Mouse (Mus musculus) CH12.LX (cell line): ENCODE data around the gene Golph3. TPM values are rescaled to one million over a fixed set of nuclear protein-coding genes. Genes with fewer than 3 reads are reported as not detected.

ENCODE experiments used
- DNase-seq: peaks from one replicate; pipeline ENCODE4 v3.0.0-alpha.2; 2013; ENCODE audit errors: extremely low read depth
- H3K27ac ChIP-seq: 2 replicates; pipeline ENCODE4 v1.5.1; 2012; ENCODE audit warnings: low read depth, mild to moderate bottlenecking, control low read depth, moderate library complexity; ENCODE audit not compliant: insufficient read depth
- H3K27me3 ChIP-seq: replicated peaks from 2 replicates; pipeline ENCODE3; 2012; ENCODE audit warnings: inconsistent platforms
- H3K36me3 ChIP-seq, 2 experiments: replicated peaks in 1 of 2; 2 replicates each; pipeline versions ENCODE3 to v1.6.1; 2012; ENCODE audit warnings: inconsistent platforms in 1 of 2, low read length in 1 of 2, mild to moderate bottlenecking in 1 of 2, mixed read lengths in 1 of 2, moderate library complexity in 1 of 2; ENCODE audit not compliant: control insufficient read depth in 1 of 2, insufficient read depth in 1 of 2
- H3K4me1 ChIP-seq, 2 experiments: 2 replicates each; pipeline ENCODE4 v1.6.1; 2012; ENCODE audit warnings: inconsistent platforms in 1 of 2, moderate library complexity in 1 of 2; ENCODE audit not compliant: insufficient read depth in 2 of 2, control insufficient read depth in 1 of 2
- H3K4me2 ChIP-seq: 2 replicates; pipeline ENCODE4 v1.6.1; 2012; ENCODE audit warnings: low read depth, mild to moderate bottlenecking, control low read depth; ENCODE audit not compliant: poor library complexity, insufficient read depth, severe bottlenecking
- H3K4me3 ChIP-seq, 3 experiments: fragments of 150-350 bp in 1 of 3; sonication (generic) in 1 of 3; replicated peaks in 1 of 3; 2 replicates each; pipeline versions ENCODE3 to v1.5.1; 2011 to 2012; ENCODE audit warnings: low read depth in 2 of 3, low read length in 2 of 3, mild to moderate bottlenecking in 2 of 3, moderate library complexity in 2 of 3, control low read depth in 1 of 3, improper control_type of control experiment in 1 of 3, inconsistent platforms in 1 of 3, mixed read lengths in 1 of 3; ENCODE audit not compliant: poor library complexity in 1 of 3
- H3K79me2 ChIP-seq: replicated peaks from 2 replicates; pipeline ENCODE4 v1.6.1; 2012; ENCODE audit warnings: mild to moderate bottlenecking, moderate library complexity; ENCODE audit not compliant: control insufficient read depth, poor library complexity, insufficient read depth, severe bottlenecking; ENCODE audit errors: extremely low read depth
- H3K9ac ChIP-seq: 2 replicates; pipeline ENCODE4 v1.6.1; 2012; ENCODE audit warnings: low read depth, mild to moderate bottlenecking, control low read depth, moderate library complexity; ENCODE audit not compliant: insufficient read depth
- H3K9me3 ChIP-seq: replicated peaks from 2 replicates; pipeline ENCODE3; 2012; ENCODE audit warnings: low read length, inconsistent platforms, mixed read lengths
- CHD2 ChIP-seq: IDR thresholded peaks from 2 replicates; pipeline ENCODE4 v1.6.1; 2011; ENCODE audit warnings: low read length, improper control_type of control experiment
- ELF1 ChIP-seq: IDR thresholded peaks from 2 replicates; pipeline ENCODE4 v1.6.1; 2014; ENCODE audit warnings: low read depth, mild to moderate bottlenecking, inconsistent platforms, low read length, improper control_type of control experiment
- EP300 ChIP-seq: IDR thresholded peaks from 2 replicates; pipeline ENCODE4 v1.6.1; 2011; ENCODE audit warnings: low read length, improper control_type of control experiment
- GABPA ChIP-seq: IDR thresholded peaks from 2 replicates; pipeline ENCODE4 v1.6.1; 2012; ENCODE audit warnings: low read depth, low read length, improper control_type of control experiment, inconsistent platforms; ENCODE audit not compliant: insufficient replicate concordance
- JUN ChIP-seq: IDR thresholded peaks from 2 replicates; pipeline ENCODE4 v1.6.1; 2011; ENCODE audit warnings: low read depth, mild to moderate bottlenecking, low read length, improper control_type of control experiment, moderate library complexity; ENCODE audit not compliant: insufficient read depth
- JUND ChIP-seq: conservative IDR thresholded peaks from 2 replicates; pipeline ENCODE4 v1.6.1; 2011; ENCODE audit warnings: low read depth, low read length, improper control_type of control experiment
- MAFK ChIP-seq: IDR thresholded peaks from 2 replicates; pipeline ENCODE4 v1.6.1; 2011; ENCODE audit warnings: low read length, improper control_type of control experiment; ENCODE audit not compliant: insufficient replicate concordance
- MAX ChIP-seq: IDR thresholded peaks from 2 replicates; pipeline ENCODE4 v1.6.1; 2011; ENCODE audit warnings: low read length, improper control_type of control experiment
- MXI1 ChIP-seq: IDR thresholded peaks from 2 replicates; pipeline ENCODE4 v1.6.1; 2011; ENCODE audit warnings: mild to moderate bottlenecking, low read depth, low read length, improper control_type of control experiment
- MYC ChIP-seq: IDR thresholded peaks from 2 replicates; pipeline ENCODE4 v1.6.1; 2011; ENCODE audit warnings: low read depth, mild to moderate bottlenecking, improper control_type of control experiment, low read length
- NELFE ChIP-seq: IDR thresholded peaks from 2 replicates; pipeline ENCODE4 v1.6.1; 2011; ENCODE audit warnings: low read depth, low read length, improper control_type of control experiment
- NRF1 ChIP-seq: IDR thresholded peaks from 2 replicates; pipeline ENCODE4 v1.6.1; 2014; ENCODE audit warnings: low read depth, mild to moderate bottlenecking, inconsistent platforms, low read length, improper control_type of control experiment, moderate library complexity
- PAX5 ChIP-seq: IDR thresholded peaks from 2 replicates; pipeline ENCODE4 v1.6.1; 2012; ENCODE audit warnings: low read length, inconsistent platforms, mixed read lengths
- RAD21 ChIP-seq: IDR thresholded peaks from 2 replicates; pipeline ENCODE4 v1.6.1; 2011; ENCODE audit warnings: low read depth, mild to moderate bottlenecking, low read length, improper control_type of control experiment, moderate library complexity
- UBTF ChIP-seq: IDR thresholded peaks from 2 replicates; pipeline ENCODE4 v1.6.1; 2012; ENCODE audit warnings: low read depth, mild to moderate bottlenecking, inconsistent platforms, low read length, improper control_type of control experiment, moderate library complexity
- USF1 ChIP-seq: IDR thresholded peaks from 2 replicates; pipeline ENCODE4 v1.6.1; 2014; ENCODE audit warnings: low read depth, mild to moderate bottlenecking, inconsistent platforms, low read length, improper control_type of control experiment
- USF2 ChIP-seq: conservative IDR thresholded peaks from 2 replicates; pipeline ENCODE4 v1.6.1; 2011; ENCODE audit warnings: low read depth, low read length, improper control_type of control experiment
- ZKSCAN1 ChIP-seq: IDR thresholded peaks from 2 replicates; pipeline ENCODE4 v1.6.1; 2012; ENCODE audit warnings: low read depth, inconsistent platforms, low read length, improper control_type of control experiment, borderline replicate concordance
- ZMIZ1 ChIP-seq: IDR thresholded peaks from 2 replicates; pipeline ENCODE4 v1.6.1; 2012; ENCODE audit warnings: low read depth, mild to moderate bottlenecking, inconsistent platforms, low read length, improper control_type of control experiment
- ZNF384 ChIP-seq: IDR thresholded peaks from 2 replicates; pipeline ENCODE4 v1.6.1; 2012; ENCODE audit warnings: low read depth, low read length, improper control_type of control experiment, inconsistent platforms
- dilution Hi-C: fragments of 300-500 bp; cut with MboI; formaldehyde crosslinking; loops from 2 replicates; pipeline ENCODE4 v1.14.3; 2020; ENCODE audit warnings: low sequenced_read_pairs; ENCODE audit not compliant: extremely low pct_unique_long_range_greater_than_20kb, extremely low pct_ligation_motif_present
- in situ Hi-C: fragments of 300-500 bp; cut with MboI; formaldehyde crosslinking; loops from 3 replicates; pipeline ENCODE4 v1.14.3; 2019; ENCODE audit warnings: low sequenced_read_pairs, low pct_ligation_motif_present, low pct_unique_long_range_greater_than_20kb, mixed read lengths
- polyA plus RNA-seq: library from polyadenylated mRNA; unstranded; fragments of >175 nt; gene quantifications from 2 replicates; pipeline ENCODE4 v1.2.1, GENCODE M21; 2012; ENCODE audit warnings: low read depth; ENCODE audit not compliant: insufficient read length
- total RNA-seq, 2 experiments: library from RNA; depleted of rRNA; stranded (reverse); fragments of 300-350 nt in 1 of 2; fragments of >200 nt in 1 of 2; gene quantifications; 2 replicates each; pipeline ENCODE4 v1.2.3; 2012 to 2014

Gene Golph3
- total and polyA plus RNA-seq, 3 experiments: 67.2 to 208 (median 97.2) TPM

DNA sequence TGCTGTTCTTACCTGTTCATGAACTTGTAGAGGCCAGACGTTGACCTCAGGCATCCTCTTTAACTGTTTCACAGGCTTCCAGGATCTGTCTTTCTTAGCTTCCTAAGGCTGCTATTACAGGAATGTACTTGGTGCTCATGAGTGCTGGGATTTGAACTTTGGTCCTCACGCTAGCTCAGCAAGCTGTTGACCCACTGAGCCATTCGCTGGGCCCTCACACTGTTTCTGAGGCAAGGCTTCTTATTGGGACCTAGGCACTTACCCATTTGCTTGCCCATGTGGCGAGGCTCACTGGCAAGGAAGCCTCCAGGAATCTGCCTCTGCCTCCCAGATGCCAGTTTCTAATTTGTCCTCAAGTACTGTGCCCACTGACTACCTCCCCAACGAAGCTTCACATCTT lies 1.4 kb upstream of the Golph3 start:
- Histone ChIP-seq H3K27me3 (peaks cover 21% of the 10 kb centered on the region), H3K27ac (no peak overlapping the region), H3K36me3 (peaks cover 0 to 7% of the 10 kb centered on the region in 2 experiments), H3K79me2 (peaks cover 34% of the 10 kb centered on the region), H3K4me2 (peak overlapping the region; percentile 94; the same call in 1 of the 2 replicates), H3K4me3 (no peak overlapping the region)
- no peak for DNase-seq
- in situ Hi-C loops: no loop called here
- no peak for TF ChIP-seq USF1
- no peak for TF ChIP-seq PAX5
- no peak for TF ChIP-seq MXI1
- TF ChIP-seq ZMIZ1: no peak
- no peak for TF ChIP-seq NELFE
- TF ChIP-seq ELF1: no peak
- TF ChIP-seq MAX: no peak
- no peak for TF ChIP-seq USF2
- TF ChIP-seq EP300: no peak
- no peak for TF ChIP-seq CHD2
- no peak for TF ChIP-seq UBTF
- no peak for TF ChIP-seq JUND
- TF ChIP-seq NRF1: no peak
- no peak for TF ChIP-seq MYC
- TF ChIP-seq GABPA: no peak
- no peak for TF ChIP-seq ZKSCAN1
- TF ChIP-seq, all 38 proteins: peak for 0
- H3K9me3 ChIP-seq: no peaks in the 10 kb centered on the region
- H3K9ac ChIP-seq: no peak overlapping the region
- dilution Hi-C loops: no loop called here
- peaks cover 6 to 19% of the 10 kb centered on the region in 2 experiments; a peak in 3 of 4 replicates for H3K4me1 ChIP-seq

DNA sequence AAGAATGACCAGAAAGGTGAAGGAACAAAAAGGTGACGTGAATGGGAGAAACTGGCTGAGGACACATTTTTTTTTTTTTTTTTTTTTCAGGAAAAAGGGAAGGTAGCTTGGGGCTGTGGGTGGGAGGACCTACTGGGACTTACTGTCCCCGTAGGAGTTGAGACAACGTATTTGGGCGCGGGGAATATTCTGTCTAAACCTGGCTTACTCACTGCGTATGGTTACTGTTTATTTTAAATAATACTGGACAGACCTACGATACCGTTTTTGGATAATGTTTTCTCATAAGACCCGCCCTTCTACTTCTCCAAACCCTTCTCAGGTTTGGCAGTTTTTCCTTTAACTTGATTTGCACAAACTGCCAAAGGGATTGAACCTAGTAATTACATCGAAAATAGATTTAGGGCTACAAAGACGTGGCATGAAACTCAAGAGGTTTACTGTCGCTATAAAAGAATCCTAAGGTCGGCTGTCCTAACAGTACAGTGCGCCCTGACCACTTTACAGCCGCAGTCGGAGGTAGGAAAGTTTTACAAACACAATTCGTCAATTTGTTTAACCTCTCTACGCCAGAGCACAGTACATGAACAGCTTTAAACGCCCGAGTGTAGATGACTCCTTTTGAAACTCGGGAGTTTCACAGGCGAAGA lies 684 bp upstream of the Golph3 start:
- DNase-seq: no peak
- TF ChIP-seq ELF1 (no peak), ZNF384 (peak; percentile 37; the same call in 1 of the 2 replicates), MAFK (no peak), CHD2 (no peak), JUN (no peak), RAD21 (no peak)
- in situ Hi-C loops: no loop called here
- Histone ChIP-seq H3K27me3 (peaks cover 21% of the 10 kb centered on the region), H3K9ac (peak overlapping the region; percentile 75), H3K79me2 (peaks cover 38% of the 10 kb centered on the region), H3K4me2 (peak overlapping the region; percentile 94), H3K9me3 (no peaks in the 10 kb centered on the region), H3K4me1 (peaks cover 6 to 23% of the 10 kb centered on the region in 2 experiments; a peak in 3 of 4 replicates), H3K4me3 (peak overlapping the region; percentile 69 to 96 (median 75)), H3K27ac (no peak overlapping the region; the same call in 1 of the 2 replicates), H3K36me3 (peaks cover 2 to 11% of the 10 kb centered on the region in 2 experiments)
- dilution Hi-C loops: no loop called here
